Mouse (Mus musculus) cerebellum, postnatal 4 days (tissue): ENCODE measurements around the gene Slc2a4.
A peak's percentile ranks its signal among the peaks of the same experiment; 100 is the strongest.
"Not testable (repeated sequence)": the region's sequence is repeated elsewhere in the genome, so short reads cannot be mapped to it uniquely, and the experiment has no call there.

ENCODE experiments used
- DNase-seq, 2 experiments: peaks; one replicate each; pipeline ENCODE4 v3.0.0; 2022; ENCODE audit warnings: low spot score in 2 of 2, mixed read lengths in 1 of 2

Slc2a4 gene

DNA sequence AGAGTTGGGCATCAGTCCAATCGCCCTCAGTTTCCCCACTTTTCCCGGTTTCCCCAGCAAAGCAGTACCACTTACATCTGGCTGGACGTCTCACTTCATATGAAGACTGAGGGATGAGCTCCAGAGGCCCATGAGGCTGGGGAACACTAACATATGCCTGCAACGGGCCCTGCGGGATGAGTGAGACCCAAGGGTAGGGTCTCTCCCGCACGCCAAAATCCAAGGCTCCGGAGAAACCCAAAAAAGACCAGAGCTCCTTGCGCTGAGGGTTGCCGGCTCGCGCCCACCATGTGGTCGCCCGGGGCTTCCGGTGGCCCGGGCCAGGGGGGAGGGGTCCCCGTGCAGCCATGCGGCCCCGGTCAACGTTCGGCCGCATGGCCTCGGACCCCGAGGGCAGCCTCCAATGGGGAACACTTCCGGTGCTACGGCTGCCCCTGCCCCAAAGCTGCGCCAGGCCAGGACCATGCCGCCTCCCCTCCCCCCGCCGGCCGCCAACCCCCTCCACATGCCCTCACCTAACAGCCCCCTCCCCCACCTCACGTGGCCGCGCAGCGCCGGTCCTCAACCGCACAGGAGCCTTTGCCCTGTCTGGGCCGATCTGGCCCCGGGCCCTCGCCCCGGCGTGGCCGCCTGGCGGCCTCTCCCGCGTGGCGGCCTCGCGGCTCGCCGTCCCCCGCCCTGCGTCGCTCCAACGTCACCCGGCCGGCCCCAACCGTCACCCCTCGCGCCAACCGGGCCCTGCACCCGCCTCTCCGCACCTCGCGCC is 27.5 kb downstream of the Slc2a4 start:
- DNase-seq: peak in 1 of 2 experiments; percentile 61

DNA sequence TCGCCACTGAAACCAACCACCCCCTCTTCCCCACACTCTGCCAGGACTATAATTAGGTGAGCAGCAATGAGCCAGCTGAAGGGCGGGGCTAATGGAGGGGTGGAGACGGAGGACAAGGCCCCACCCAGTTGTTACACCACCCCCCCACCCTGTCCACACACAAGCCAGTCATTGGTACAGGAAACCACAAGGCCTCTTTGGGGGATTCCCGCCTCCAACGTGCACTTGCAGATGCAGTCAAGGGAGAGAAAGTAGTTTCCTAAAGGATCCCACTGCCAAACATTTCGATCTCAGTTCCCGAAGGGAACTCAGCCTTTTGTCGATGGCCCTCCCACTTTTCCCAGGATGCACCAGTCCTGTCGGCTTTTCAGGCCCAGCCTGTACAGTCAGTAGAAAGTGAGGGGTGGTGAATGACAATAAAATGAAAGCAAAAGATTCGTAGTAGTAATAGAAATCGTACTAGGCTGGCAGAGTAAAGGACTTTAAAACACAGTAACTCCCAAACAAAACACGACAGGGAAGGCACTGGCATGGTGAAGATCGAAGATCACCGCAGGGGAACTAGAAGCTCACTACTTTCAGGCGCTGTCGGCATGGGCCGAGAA is 28.2 kb downstream of the Slc2a4 start:
- DNase-seq: peak in 1 of 2 experiments; percentile 36

DNA sequence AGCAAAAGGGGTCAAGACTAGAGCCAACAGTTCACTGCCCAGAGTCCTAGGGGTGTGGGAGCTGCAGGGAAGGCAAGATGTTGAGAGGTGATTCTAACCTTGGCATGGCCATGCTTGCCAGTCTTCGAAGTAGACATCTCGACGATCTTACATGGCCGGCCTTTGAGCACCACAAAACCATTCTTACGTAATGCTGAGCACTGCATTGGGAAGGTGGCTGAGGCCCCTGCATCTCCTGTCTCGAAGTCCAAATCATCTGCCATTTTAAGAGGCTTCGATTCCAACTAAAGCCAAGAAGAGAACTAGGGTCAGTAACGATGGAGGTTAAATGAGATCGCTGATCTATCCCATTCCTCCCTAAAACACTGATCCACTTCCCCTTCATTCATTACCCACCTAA is 28.9 kb downstream of the Slc2a4 start:
- no peak for DNase-seq

DNA sequence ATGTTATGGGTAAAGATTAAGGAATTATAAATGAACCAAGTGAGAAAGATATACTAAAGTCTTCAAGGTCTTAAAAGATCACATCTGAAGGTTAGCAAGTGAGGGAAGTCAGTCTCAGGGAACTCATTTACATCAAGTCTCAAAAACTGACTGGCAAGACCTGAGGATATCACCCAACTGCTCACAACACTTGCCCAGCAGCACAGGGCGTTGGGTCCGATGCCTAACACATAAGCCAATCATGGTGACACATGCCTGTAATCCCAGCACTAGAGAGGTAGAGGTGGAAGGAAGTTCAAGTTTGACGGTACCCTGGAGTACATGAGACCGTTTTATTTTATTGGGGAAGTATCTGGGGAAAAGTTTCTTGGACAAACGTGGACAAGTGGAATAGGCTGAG is 29.9 kb downstream of the Slc2a4 start:
- no peak for DNase-seq

DNA sequence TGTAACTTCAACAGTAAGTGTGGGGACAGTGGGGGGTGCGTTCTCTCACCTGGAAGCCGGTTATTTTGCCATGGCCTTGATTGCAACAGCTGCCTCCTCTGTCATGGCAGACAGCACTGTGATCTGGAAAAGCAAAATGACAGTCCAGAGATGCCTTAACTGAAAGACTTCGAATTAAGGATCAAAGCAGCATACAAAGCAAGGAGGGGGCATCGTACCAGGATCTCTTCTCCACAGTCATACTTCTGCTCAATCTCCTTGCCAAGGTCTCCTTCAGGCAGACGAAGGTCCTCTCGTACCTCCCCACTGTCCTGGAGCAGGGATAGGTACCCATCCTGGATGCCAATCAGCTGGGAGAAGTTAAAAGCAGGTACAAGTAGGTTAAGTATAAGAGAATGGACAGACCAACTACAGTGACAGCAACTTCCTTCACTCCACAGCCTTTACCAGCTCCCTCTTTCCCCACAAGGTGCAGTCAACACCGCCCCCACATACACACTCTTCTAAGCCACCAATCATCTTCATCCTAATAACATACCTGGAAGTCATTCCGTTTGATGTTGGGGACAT is 30.5 kb downstream of the Slc2a4 start:
- no peak for DNase-seq

DNA sequence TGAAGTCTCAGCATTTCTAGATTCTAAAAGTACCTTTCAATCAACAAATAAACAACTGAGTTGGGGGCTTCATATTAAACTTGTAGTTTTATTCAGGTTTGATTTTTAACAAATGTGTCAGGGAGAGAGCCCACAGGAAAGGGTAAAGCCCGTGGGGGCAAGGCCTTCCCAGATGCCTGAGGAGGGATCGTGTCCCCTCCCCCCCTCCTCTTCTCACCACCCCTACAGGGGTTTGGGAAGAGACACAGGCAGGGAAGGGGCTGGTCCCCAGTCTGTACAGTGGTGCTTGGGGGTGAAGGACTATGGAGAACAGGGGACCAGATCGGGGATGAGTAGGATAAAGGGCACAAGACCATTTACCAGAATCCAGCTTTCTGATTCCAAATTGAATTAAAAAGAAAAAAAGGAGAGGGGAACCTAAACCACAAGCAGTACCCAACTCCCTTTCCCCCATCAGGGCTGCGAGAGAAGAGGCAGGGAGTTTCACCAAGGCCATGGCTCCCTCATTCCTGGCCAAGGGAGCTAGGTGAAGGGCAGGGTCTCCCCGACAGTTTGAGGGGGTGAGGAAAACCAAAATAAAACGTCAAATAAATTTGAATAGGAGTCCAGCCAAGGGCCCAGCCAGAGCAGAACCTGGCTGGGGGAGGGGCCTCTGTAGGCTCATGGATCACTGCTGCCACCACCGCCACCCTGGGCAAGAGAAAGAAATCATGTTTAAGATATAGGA is 31.2 kb downstream of the Slc2a4 start:
- DNase-seq: not testable (repeated sequence)

DNA sequence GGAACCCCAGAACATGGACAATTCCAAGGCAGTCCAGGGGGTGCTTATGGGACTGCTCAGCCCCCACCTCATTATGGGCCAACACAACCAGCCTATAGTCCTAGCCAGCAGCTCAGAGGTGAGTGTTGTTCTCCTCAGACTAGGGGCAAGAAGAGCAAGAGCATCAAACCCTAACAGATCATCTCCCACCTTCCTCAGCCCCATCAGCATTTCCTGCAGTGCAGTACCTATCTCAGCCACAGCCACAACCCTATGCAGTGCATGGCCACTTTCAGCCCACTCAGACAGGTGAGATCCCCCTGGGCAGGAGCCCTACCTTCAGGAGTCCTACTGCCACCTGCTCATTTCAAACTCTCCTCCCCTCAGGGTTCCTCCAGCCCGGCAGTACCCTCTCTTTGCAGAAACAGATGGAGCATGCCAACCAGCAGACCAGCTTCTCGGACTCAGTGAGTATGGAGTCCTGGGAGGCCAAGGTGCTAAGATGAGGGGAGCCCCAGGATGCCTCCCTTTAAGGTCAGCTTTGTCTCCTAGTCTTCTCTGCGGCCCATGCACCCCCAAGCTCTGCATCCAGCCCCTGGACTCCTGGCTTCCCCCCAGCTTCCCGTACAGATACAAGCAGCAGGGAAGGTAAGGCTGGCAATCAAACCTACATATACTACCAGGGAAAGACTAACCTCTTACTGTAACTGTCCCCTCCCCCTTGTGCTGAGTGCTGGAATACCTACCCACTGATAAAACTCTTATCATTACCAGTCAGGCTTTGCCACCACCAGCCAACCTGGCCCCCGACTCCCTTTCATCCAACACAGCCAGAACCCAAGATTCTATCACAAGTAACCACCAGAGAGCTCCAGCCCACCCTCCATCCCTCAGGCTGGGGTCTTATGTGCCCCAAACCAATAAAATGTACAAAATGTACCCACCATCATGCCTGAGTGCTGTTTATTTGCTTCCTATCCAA is 32.0 kb downstream of the Slc2a4 start:
- DNase-seq: no peak

DNA sequence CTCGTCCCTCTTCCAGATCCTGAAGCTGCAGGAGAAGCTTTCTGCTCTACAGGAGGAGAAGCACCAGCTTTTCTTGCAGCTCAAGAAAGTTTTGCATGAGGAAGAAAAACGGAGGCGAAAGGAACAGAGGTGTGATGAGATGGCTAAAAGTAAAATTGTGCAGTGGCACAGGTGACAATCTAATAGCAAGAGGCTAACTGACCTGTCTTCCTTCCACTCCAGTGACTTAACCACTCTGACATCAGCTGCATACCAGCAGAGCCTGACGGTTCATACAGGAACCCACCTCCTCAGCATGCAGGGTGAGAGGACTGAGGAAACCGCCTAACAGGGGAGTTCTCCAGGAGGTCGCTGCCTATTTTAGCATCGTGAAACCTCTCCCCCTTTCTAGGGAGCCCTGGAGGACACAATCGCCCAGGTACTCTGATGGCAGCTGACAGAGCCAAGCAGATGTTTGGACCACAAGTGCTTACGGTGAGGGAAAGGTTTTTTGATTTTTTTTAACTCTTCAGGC is 33.0 kb downstream of the Slc2a4 start:
- no peak for DNase-seq

DNA sequence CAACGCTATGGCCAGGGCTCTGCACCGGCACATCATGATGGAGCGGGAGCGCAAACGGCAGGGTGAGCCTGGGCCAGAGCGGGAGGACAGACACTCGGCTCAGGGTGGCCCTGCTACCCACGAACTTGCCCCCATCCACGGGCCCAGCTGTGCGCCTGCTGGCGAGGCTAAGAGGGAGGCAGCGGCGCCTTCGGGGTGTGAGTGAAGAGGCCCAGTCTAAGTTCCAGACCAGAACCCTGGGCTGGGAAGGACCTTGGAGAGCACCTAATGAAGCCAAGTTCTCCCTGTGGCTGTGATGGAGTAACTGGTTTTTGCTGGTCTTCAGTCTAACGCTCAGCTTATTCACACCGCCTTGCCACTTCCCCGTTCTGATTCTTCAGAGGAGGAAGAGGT is 33.6 kb downstream of the Slc2a4 start:
- DNase-seq: no peak

DNA sequence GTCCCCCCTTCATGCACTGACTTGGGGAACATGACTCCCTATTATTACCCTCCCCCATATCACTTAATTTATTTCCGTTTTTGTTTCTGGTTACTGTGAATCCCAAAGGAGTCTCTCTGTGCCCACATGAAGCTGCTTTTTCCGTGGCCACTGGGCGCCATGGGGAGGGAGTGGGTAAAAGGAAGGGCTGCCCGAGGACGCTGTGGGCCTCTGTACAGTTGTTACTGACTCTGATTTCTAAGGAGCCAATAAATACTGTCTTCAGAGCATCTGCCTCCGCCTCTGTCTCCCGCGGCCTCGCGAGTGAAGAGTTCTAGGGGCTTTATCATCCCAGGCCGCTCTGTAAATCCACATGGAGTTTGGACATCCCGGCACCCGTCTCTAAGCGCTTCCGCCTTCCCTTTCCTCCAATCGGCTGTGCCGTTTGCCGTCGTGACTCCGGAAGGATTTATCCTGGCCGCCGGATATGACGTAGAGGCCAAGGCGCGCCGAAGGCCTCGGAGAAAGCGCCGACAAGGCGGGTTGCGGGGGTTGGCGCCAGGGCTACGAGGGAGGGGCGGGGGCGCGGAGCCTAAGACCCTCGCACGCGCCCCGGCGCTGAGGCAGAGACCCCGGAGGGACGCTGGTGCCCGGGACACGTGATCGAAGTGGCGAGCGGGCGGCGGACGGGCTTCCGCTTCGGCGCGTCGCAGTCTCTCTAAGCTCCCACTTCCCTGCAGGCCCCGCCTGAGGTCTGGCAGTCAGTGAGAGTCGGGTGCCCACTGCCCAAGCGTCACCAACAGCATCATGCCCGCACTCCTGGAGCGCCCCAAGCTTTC is 34.2 kb downstream of the Slc2a4 start, which contains the start of gene Gps2:
Gene Gps2 (plus strand): TSS at position 335 of the 818 bp plus-strand sequence.
- peak; percentile 80 to 92 for DNase-seq

DNA sequence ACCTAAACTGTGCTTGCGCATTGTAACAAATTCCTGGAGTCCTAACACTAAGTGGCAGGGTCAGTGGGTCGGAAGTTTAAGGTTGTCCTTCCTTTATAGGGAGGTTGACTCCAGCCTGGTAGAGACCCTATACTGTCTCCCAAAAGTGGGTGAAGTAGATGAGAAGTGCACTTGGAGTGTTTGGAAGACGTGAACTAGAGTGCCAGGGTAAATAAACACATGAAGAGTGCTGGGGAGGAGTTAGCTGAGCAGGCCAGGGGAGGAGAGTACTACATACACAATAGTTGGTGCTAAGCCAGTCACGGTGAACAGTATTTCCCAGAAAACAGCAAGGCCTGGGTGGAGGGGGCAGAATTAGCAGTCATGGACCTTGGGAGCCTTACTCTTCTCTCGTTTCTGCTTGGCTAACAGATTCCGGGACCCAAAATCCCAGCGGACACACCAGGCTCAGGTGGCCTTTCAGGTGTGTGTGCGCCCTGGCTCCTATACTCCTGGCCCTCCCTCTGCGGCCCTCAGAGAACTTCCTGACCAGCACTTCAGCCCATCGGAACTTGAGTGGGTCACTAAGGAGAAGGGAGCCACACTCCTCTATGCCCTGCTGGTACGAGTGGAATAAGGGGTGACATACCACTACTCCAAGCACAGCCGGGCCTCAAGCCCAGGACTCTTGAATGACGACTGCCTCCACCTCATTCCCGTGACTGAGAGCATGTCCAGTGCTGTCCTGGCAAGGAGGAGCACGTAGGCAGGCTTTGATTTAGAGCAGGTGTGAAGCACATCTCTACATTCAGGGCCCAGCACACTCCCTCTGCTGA is 35.1 kb downstream of the Slc2a4 start:
- DNase-seq: no peak

DNA sequence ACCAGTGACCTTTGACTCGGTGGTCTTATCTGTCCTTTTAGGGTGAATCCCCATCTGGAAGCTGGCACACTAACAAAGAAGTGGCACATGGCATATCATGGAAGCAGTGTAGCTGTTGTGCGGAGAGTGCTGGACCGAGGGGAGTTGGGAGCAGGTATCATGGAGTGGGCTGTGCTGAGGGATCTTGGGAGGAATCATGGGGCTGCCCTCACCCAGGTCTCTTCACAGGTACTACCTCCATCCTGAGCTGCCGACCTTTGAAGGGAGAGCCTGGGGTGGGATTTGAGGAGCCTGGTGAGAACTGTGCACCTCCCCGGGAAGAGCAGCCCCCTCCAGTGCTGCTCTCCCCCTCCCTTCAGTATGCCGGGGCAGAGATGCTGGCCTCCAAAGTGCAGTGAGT is 36.3 kb downstream of the Slc2a4 start:
- no peak for DNase-seq

DNA sequence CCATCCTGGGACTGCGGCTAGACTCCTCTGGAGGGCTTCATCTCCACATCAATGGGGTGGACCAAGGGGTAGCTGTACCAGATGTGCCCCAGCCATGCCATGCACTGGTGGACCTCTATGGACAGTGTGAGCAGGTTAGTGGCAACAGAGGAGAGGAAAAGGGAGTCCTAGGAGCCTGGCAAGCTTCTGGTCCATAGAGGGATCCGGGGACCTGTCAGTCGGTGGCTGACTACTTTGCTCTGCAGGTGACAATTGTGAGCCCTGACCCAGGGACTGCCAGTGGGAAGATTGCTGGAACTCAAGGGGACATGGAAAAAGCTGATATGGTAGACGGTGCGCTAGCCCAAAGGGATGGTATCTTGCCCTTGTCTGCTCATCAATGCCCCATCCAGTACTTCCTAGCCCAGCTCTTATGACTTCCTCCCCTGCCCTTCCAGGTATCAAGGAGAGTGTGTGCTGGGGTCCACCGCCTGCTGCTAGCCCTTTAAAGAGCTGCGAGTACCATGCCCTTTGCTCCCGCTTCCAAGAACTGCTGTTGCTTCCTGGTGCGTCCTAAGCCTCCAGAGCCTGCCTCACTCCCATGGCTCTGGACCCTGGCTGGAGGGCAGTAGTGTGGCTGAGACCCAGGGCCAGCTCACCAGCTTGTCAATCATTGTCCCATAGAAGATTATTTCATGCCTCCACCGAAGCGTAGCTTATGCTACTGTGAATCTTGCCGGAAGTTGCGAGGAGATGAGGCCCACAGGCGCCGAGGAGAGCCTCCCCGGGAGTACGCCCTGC is 37.0 kb downstream of the Slc2a4 start:
- no peak for DNase-seq

DNA sequence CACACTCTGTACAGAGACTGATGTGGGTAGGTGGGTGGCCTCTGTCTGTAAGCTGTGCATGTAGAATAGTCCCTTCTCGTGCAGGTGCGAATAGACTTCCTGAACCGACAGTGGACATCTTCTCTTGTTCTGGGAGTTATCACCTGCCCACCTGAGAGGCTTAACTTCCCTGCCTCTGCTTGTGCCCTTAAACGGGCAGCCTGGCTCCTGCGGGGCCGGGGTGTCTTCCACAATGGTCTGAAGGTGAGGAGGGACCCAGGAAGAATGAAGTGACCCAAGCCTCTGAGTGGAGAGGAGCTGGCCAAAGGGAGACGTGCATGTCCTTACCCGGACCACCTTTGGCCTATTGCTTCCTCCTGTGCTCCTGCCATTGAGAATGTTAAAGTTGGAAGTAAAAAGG is 37.8 kb downstream of the Slc2a4 start:
- DNase-seq: no peak

DNA sequence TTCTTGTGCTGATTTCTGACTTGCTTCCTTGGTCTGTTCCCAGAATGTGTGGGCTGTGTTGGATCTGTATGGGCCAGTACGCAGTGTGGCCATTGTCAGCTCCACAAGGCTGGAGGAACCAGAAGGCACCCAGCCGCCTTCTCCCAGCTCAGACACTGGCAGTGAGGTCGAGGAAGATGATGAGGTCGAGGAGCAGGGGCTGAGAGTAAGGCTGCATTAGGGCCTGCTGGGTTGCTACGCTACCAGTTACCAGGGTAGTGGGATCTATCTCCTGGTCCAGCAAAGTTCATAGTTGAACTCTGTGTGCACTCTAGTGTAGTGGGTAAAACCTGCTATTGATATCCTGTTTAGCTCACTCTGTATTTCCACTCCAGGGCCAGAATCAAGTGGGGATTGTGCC is 38.8 kb downstream of the Slc2a4 start:
- DNase-seq: no peak

DNA sequence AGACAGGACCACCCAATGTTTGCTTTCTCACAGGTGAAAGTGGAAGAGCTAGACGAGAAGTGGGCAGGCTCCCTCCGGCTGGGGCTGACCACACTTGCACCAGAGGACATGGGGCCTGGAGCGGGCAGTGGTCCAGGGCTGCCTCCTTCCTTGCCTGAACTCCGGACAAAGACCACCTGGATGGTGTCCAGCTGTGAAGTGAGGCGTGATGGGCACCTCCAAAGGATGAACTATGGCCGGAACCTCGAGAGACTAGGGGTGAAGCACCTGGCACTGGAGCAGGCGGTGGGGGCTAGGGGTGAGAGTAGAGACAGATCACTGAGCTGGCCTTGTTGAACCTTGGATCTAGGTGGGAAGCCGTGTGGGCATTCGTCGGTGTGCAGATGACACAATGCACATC is 39.3 kb downstream of the Slc2a4 start:
- DNase-seq: no peak

DNA sequence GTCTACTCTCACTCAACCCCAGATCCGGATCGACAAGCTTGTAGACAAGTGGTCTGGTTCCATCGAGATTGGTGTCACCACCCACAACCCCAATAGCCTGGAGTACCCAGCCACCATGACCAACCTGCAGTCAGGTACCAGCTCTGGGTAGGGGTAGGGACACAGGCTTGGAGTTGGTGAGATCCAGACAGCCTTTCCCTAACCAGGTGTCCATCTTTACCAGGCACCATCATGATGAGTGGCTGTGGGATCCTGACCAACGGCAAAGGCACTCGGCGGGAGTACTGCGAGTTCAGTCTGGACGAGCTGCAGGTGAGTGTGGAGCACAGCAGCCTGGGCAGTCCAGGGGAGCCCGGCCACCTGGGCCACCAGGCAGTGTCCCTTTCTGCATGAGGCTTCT is 43.7 kb downstream of the Slc2a4 start:
- no peak for DNase-seq

DNA sequence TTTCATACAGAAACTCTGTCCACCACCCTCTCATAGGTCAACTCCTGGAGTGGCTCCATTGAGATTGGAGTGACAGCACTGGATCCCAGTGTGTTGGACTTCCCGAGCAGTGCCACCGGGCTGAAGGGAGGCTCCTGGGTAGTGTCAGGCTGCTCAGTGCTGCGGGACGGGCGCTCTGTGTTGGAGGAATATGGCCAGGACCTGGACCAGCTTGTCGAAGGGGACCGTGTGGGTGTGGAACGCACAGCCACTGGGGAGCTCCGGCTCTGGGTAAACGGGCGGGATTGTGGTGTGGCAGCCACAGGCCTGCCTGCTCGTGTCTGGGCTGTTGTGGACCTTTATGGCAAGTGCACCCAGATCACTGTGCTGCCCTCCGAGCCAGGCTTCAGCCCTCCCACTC is 45.0 kb downstream of the Slc2a4 start:
- DNase-seq: no peak

DNA sequence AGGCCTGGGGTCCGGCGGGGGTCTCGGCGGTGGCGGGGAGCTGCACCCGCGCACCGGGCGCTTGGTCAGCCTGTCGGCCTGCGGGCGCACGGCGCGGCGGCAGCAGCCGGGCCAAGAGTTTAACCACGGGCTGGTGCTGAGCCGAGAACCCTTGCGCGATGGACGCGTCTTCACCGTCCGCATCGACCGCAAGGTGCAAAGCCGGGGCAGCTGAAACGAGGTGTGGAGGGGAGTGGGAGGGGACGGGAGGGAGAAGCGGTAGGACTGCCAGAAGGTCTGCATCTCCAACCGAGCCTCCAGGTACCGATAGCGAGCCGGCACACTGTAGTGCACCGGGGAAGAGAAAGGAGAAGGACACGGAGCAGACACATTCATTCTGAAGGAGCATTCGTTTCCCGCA is 46.0 kb downstream of the Slc2a4 start:
- DNase-seq: no peak
